Mouse (Mus musculus): Measurements from ENCODE around the gene Prrc2b. TPM values are rescaled to one million over a fixed set of nuclear protein-coding genes. Genes with fewer than 3 reads are reported as not detected.

Gene Prrc2b
- polyA plus RNA-seq, 1 experiment: 43.5 TPM

DNA sequence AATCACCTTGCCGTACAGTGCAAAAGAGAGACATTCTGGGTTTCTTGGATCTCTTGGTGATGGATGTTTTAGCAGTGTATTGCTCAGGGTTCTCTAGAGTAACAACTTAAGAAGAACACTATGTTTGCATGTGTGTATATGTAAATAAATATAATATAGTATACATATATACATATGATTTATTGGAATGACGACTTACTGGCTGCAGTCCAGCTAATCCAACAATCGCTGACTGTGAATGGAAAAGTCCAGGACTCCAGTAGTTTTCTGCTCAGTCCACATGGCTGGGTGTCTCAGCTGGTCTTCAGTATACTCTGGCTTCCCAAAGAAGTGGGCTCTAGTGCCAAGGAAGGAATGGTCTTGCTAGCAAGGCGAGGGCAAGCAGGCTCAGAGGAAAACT is 86.7 kb downstream of the Prrc2b start:
- DNase-seq: no peak
- Histone ChIP-seq H3K27ac (ENCODE audit: insufficient read depth, low read depth, low read length) (peak overlapping the region; percentile 41; the same call in 1 of the 2 replicates), H3K4me3 (ENCODE audit: insufficient read depth, low read depth, low read length) (peak overlapping the region; percentile 56; the same call in 1 of the 2 replicates), H3K4me1 (ENCODE audit: control insufficient read depth, insufficient read depth, low read length) (no peaks in the 10 kb centered on the region; the same call in 1 of the 2 replicates), H3K27me3 (replicated peaks; ENCODE audit: control insufficient read depth, insufficient read depth, low read length) (no peaks in the 10 kb centered on the region), H3K36me3 (ENCODE audit: control insufficient read depth, insufficient read depth, low read length) (no peaks in the 10 kb centered on the region)
- WGBS: 20% methylated on average over 4 of the region's 4 CpGs
- TF ChIP-seq CTCF (conservative IDR thresholded peaks at IDR 0.05; ENCODE audit: insufficient read depth, insufficient read length, low read depth, low read length) (no peak), POLR2A (IDR thresholded peaks at IDR 0.05; ENCODE audit: low read depth, low read length) (no peak)

DNA sequence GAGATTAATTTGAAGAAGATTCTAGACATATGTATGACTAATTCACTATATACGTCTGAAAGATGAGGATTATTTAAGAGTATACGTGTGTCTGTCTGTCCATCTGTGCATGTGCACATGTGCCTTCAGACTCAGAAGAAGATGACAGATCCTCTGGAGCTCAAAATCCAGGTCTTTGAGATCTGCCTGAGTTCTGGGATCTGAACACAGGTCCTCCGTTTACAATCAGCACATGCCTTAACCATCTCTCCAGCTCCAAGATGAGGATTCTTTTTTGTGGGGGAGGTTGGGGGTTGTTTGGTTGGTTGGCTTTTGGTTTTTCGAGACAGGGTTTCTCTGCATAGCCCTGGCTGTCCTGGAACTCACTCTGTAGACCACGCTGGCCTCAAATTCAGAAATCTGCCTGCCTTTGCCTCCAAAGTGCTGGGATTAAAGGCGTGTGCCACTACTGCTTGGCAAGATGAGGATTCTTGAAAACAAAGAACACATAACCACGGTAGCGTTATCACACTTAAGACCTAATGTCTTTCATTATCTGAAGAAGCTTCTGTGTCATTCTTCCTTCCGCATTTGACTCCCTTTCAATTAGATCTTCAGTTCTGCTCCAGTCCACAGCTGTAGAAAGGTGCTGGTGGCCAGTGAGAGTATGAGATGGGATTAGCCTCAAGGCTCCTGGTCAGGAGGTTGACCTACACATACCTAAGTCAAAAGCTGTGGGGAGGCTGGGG is 88.0 kb downstream of the Prrc2b start:
- no peaks in the 10 kb centered on the region; the same call in 1 of the 2 replicates for H3K4me1 ChIP-seq (ENCODE audit: control insufficient read depth, insufficient read depth, low read length)
- no peaks in the 10 kb centered on the region; the same call in 1 of the 2 replicates for H3K36me3 ChIP-seq (ENCODE audit: control insufficient read depth, insufficient read depth, low read length)
- no peaks in the 10 kb centered on the region for H3K27me3 ChIP-seq (replicated peaks; ENCODE audit: control insufficient read depth, insufficient read depth, low read length)
- no peak for DNase-seq
- no peak overlapping the region for H3K27ac ChIP-seq (ENCODE audit: insufficient read depth, low read depth, low read length)
- no peak for TF ChIP-seq CTCF (conservative IDR thresholded peaks at IDR 0.05; ENCODE audit: insufficient read depth, insufficient read length, low read depth, low read length)
- no peak for TF ChIP-seq POLR2A (IDR thresholded peaks at IDR 0.05; ENCODE audit: low read depth, low read length)
- 90% methylated on average over 9 of the region's 9 CpGs for WGBS
- no peak overlapping the region for H3K4me3 ChIP-seq (ENCODE audit: insufficient read depth, low read depth, low read length)

DNA sequence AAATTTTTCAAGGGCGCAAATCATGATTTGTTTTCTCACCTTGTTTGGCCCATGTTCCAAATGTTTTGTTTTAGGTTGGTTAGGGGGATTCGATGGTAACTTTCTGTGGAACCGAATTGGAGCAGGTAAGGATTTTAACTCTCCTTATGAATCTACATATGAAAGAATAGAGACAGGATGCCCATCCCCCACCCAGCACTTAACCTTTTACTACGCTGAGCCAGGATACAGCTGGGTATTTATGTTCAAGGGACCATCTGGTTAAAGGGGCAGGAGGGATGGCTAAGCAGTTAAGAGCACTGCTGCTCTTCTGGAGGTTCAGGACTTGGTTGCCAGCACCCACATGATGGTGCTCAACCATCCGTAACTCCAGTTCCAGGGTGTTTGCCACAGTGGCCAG is 89.7 kb downstream of the Prrc2b start:
- TF ChIP-seq POLR2A (IDR thresholded peaks at IDR 0.05; ENCODE audit: low read depth, low read length) (no peak), CTCF (conservative IDR thresholded peaks at IDR 0.05; ENCODE audit: insufficient read depth, insufficient read length, low read depth, low read length) (no peak)
- no peak overlapping the region for H3K4me3 ChIP-seq (ENCODE audit: insufficient read depth, low read depth, low read length)
- no peaks in the 10 kb centered on the region for H3K27me3 ChIP-seq (replicated peaks; ENCODE audit: control insufficient read depth, insufficient read depth, low read length)
- H3K27ac ChIP-seq (ENCODE audit: insufficient read depth, low read depth, low read length): no peak overlapping the region
- 87% methylated on average over 5 of the region's 5 CpGs for WGBS
- no peak for DNase-seq
- H3K36me3 ChIP-seq (ENCODE audit: control insufficient read depth, insufficient read depth, low read length): no peaks in the 10 kb centered on the region; the same call in 1 of the 2 replicates
- H3K4me1 ChIP-seq (ENCODE audit: control insufficient read depth, insufficient read depth, low read length): no peaks in the 10 kb centered on the region; the same call in 1 of the 2 replicates

DNA sequence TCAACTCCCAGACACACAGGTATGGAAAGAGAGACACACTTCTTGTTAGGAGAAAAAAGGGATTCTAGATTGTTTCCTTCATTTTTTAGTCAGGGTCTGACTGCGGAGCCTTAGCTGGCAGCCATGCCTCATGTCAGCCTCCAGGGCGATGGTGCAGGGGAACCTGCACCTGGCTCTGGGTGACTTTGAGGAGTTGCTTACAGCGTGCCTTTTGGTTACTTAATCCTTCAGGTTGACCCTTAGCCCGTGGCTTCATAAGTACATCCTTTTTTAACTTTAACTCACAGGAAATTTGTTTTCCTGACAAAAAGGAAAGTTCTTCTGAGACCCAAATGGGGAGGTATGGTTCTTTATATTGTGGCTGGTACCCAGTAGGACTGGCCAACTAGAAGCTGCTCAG is 92.1 kb downstream of the Prrc2b start:
- Histone ChIP-seq H3K4me1 (ENCODE audit: control insufficient read depth, insufficient read depth, low read length) (no peaks in the 10 kb centered on the region), H3K36me3 (ENCODE audit: control insufficient read depth, insufficient read depth, low read length) (no peaks in the 10 kb centered on the region; the same call in none of the 2 replicates), H3K4me3 (ENCODE audit: insufficient read depth, low read depth, low read length) (no peak overlapping the region), H3K27ac (ENCODE audit: insufficient read depth, low read depth, low read length) (peak overlapping the region; percentile 26; the same call in 1 of the 2 replicates), H3K27me3 (replicated peaks; ENCODE audit: control insufficient read depth, insufficient read depth, low read length) (no peaks in the 10 kb centered on the region)
- peak; percentile 53 for DNase-seq
- TF ChIP-seq POLR2A (IDR thresholded peaks at IDR 0.05; ENCODE audit: low read depth, low read length) (no peak), CTCF (conservative IDR thresholded peaks at IDR 0.05; ENCODE audit: insufficient read depth, insufficient read length, low read depth, low read length) (no peak)
- 61% methylated on average over 4 of the region's 4 CpGs for WGBS

DNA sequence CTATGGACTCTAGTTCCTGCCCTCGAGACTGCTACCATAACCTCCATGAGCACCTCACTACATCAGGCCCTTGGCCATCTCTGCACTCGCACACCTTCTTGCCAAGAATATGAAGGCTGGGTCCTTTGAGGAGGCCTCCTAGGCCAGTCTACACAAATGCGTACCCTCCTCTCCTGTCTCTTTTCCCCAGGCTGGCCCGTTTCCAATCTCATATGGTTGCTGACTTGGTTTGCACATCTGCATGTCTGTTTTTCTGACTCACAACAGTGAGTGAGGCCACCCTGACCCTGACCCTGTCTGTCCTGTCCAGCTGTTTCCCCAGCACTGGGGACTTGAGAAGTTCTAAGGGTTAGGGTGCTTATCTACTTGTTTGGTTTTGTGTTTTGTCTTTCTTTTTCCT is 95.9 kb downstream of the Prrc2b start:
- 81% methylated on average over 4 of the region's 4 CpGs for WGBS
- Histone ChIP-seq H3K36me3 (ENCODE audit: control insufficient read depth, insufficient read depth, low read length) (no peaks in the 10 kb centered on the region; the same call in none of the 2 replicates), H3K27ac (ENCODE audit: insufficient read depth, low read depth, low read length) (no peak overlapping the region), H3K4me3 (ENCODE audit: insufficient read depth, low read depth, low read length) (no peak overlapping the region), H3K27me3 (replicated peaks; ENCODE audit: control insufficient read depth, insufficient read depth, low read length) (no peaks in the 10 kb centered on the region), H3K4me1 (ENCODE audit: control insufficient read depth, insufficient read depth, low read length) (no peaks in the 10 kb centered on the region)
- no peak for DNase-seq
- no peak for TF ChIP-seq POLR2A (IDR thresholded peaks at IDR 0.05; ENCODE audit: low read depth, low read length)
- no peak for TF ChIP-seq CTCF (conservative IDR thresholded peaks at IDR 0.05; ENCODE audit: insufficient read depth, insufficient read length, low read depth, low read length)

DNA sequence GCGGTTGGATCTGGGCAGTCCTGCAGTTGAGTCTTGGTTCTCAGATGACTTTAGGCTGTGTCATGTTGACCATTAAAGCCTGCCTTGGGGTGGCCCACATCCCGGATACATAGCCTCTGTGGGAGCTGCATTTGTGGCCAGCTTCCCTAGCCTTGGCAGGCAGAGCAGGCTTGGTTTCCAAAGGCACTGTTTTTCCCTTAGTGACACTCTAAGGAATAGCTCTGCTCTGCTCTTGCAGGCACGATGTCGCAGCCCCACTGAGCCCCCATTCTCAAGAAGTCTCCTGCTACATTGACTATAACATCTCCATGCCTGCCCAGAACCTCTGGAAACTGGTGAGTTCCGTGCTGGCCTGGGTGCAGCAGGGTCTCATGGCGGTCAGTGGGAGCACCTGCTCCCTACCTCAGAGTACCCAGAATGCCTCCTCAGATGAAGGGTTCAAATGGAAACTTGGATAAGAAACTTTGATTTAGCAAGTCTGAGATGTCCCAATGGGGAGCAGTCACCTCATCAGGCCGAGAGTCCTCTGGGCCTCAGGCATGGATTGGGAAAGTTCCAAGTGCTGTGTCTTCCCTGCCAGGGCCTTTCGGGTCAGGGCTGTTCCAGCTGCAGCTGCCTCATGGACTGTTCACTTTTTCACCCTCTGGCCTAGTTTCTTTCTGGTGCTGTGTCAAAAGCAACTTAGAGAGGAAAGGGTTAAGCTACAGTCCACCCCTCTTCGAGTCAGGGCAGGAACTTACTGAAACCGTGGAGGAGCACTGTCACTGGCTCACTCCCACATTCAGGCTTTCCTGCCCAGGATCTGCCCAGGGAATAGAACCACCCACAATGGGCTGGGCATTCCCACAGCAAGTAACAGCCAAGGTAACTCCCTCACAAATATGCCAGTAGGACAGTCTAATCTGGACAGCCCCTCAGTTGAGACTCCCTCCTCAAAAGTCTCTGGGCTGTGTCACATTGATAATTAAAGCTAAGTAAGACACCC is 97.8 kb downstream of the Prrc2b start:
- H3K4me1 ChIP-seq (ENCODE audit: control insufficient read depth, insufficient read depth, low read length): no peaks in the 10 kb centered on the region
- H3K27me3 ChIP-seq (replicated peaks; ENCODE audit: control insufficient read depth, insufficient read depth, low read length): no peaks in the 10 kb centered on the region
- DNase-seq: peak; percentile 75
- TF ChIP-seq POLR2A (IDR thresholded peaks at IDR 0.05; ENCODE audit: low read depth, low read length) (no peak), CTCF (conservative IDR thresholded peaks at IDR 0.05; ENCODE audit: insufficient read depth, insufficient read length, low read depth, low read length) (no peak)
- no peaks in the 10 kb centered on the region; the same call in 1 of the 2 replicates for H3K36me3 ChIP-seq (ENCODE audit: control insufficient read depth, insufficient read depth, low read length)
- H3K27ac ChIP-seq (ENCODE audit: insufficient read depth, low read depth, low read length): no peak overlapping the region
- H3K4me3 ChIP-seq (ENCODE audit: insufficient read depth, low read depth, low read length): no peak overlapping the region
- WGBS: 67% methylated on average over 10 of the region's 10 CpGs

All from kidney, adult 2 months (tissue).